Mouse (Mus musculus): ENCODE measurements at regions not wholly inside any gene's neighbourhood (a gene's known extent, or its start where the extent isn't known, plus 50 kb on each side); places are given as distances from the start of the nearest gene placed in this dataset.

GRCm38 (mm10) chr3:47095288-47095687, 647.3 kb upstream of the Pabpc4l start:
- no peak for TF ChIP-seq NANOG (IDR thresholded peaks at IDR 0.05; ENCODE audit: borderline replicate concordance, low read length)
- TF ChIP-seq POU5F1 (IDR thresholded peaks at IDR 0.05; ENCODE audit: borderline replicate concordance, low read length) = no peak
- TF ChIP-seq CTCF (conservative IDR thresholded peaks at IDR 0.05; ENCODE audit: low read length) = no peak
- Histone ChIP-seq H3K4me1 (replicated peaks; ENCODE audit: low read depth, low read length) (no peaks in the 10 kb centered on the region), H3K27me3 (ENCODE audit: insufficient read depth, low read length) (no peaks in the 10 kb centered on the region), H3K36me3 (ENCODE audit: insufficient read depth, low read length) (no peaks in the 10 kb centered on the region), H3K9me3 (ENCODE audit: low read length) (no peaks in the 10 kb centered on the region), H3K4me3 (replicated peaks; ENCODE audit: low read length) (no peak overlapping the region)

GRCm38 (mm10) chr3:47051563-47051962, 603.5 kb upstream of the Pabpc4l start:
- no peaks in the 10 kb centered on the region for H3K36me3 ChIP-seq (ENCODE audit: insufficient read depth, low read length)
- no peaks in the 10 kb centered on the region for H3K27me3 ChIP-seq (ENCODE audit: insufficient read depth, low read length)
- H3K4me3 ChIP-seq (replicated peaks; ENCODE audit: low read length) = no peak overlapping the region
- no peaks in the 10 kb centered on the region for H3K9me3 ChIP-seq (ENCODE audit: low read length)
- TF ChIP-seq POU5F1 (IDR thresholded peaks at IDR 0.05; ENCODE audit: borderline replicate concordance, low read length) = no peak
- TF ChIP-seq CTCF (conservative IDR thresholded peaks at IDR 0.05; ENCODE audit: low read length) = no peak
- no peak for TF ChIP-seq NANOG (IDR thresholded peaks at IDR 0.05; ENCODE audit: borderline replicate concordance, low read length)
- H3K4me1 ChIP-seq (replicated peaks; ENCODE audit: low read depth, low read length) = no peaks in the 10 kb centered on the region

GRCm38 (mm10) chr3:47025738-47026137, 577.7 kb upstream of the Pabpc4l start:
- H3K27me3 ChIP-seq (ENCODE audit: insufficient read depth, low read length) = no peaks in the 10 kb centered on the region
- no peaks in the 10 kb centered on the region for H3K4me1 ChIP-seq (replicated peaks; ENCODE audit: low read depth, low read length)
- H3K9me3 ChIP-seq (ENCODE audit: low read length) = no peaks in the 10 kb centered on the region
- H3K4me3 ChIP-seq (replicated peaks; ENCODE audit: low read length) = no peak overlapping the region
- no peak for TF ChIP-seq POU5F1 (IDR thresholded peaks at IDR 0.05; ENCODE audit: borderline replicate concordance, low read length)
- TF ChIP-seq NANOG (IDR thresholded peaks at IDR 0.05; ENCODE audit: borderline replicate concordance, low read length) = no peak
- TF ChIP-seq CTCF (conservative IDR thresholded peaks at IDR 0.05; ENCODE audit: low read length) = no peak
- no peaks in the 10 kb centered on the region for H3K36me3 ChIP-seq (ENCODE audit: insufficient read depth, low read length)

- H3K27me3 ChIP-seq (ENCODE audit: insufficient read depth, low read length) = no peaks in the 10 kb centered on the region
- no peak overlapping the region for H3K4me3 ChIP-seq (replicated peaks; ENCODE audit: low read length)
Measured at GRCm38 (mm10) chr3:47019270-47019669, 571.3 kb upstream of the Pabpc4l start.

GRCm38 (mm10) chr3:47018565-47018964, 570.5 kb upstream of the Pabpc4l start:
- Histone ChIP-seq H3K4me3 (replicated peaks; ENCODE audit: low read length) (no peak overlapping the region), H3K4me1 (replicated peaks; ENCODE audit: low read depth, low read length) (no peaks in the 10 kb centered on the region), H3K27me3 (ENCODE audit: insufficient read depth, low read length) (no peaks in the 10 kb centered on the region), H3K9me3 (ENCODE audit: low read length) (peaks cover 32% of the 10 kb centered on the region), H3K36me3 (ENCODE audit: insufficient read depth, low read length) (no peaks in the 10 kb centered on the region)
- TF ChIP-seq NANOG (IDR thresholded peaks at IDR 0.05; ENCODE audit: borderline replicate concordance, low read length) (no peak), POU5F1 (IDR thresholded peaks at IDR 0.05; ENCODE audit: borderline replicate concordance, low read length) (no peak), CTCF (conservative IDR thresholded peaks at IDR 0.05; ENCODE audit: low read length) (no peak)

More at GRCm38 (mm10) chr3:47019270-47019669, 571.3 kb upstream of the Pabpc4l start:
- H3K4me1 ChIP-seq (replicated peaks; ENCODE audit: low read depth, low read length) = no peaks in the 10 kb centered on the region
- TF ChIP-seq NANOG (IDR thresholded peaks at IDR 0.05; ENCODE audit: borderline replicate concordance, low read length) (no peak), CTCF (conservative IDR thresholded peaks at IDR 0.05; ENCODE audit: low read length) (peak; percentile 30; the same call in 1 of the 2 replicates), POU5F1 (IDR thresholded peaks at IDR 0.05; ENCODE audit: borderline replicate concordance, low read length) (no peak)
- no peaks in the 10 kb centered on the region for H3K36me3 ChIP-seq (ENCODE audit: insufficient read depth, low read length)
- peaks cover 32% of the 10 kb centered on the region for H3K9me3 ChIP-seq (ENCODE audit: low read length)

- H3K27me3 ChIP-seq (ENCODE audit: insufficient read depth, low read length) = no peaks in the 10 kb centered on the region
- TF ChIP-seq POU5F1 (IDR thresholded peaks at IDR 0.05; ENCODE audit: borderline replicate concordance, low read length) = no peak
- TF ChIP-seq NANOG (IDR thresholded peaks at IDR 0.05; ENCODE audit: borderline replicate concordance, low read length) = no peak
- no peak for TF ChIP-seq CTCF (conservative IDR thresholded peaks at IDR 0.05; ENCODE audit: low read length)
- no peaks in the 10 kb centered on the region for H3K4me1 ChIP-seq (replicated peaks; ENCODE audit: low read depth, low read length)
Measured at GRCm38 (mm10) chr3:47010459-47010858, 562.4 kb upstream of the Pabpc4l start.

GRCm38 (mm10) chr3:46998916-46999315, 550.9 kb upstream of the Pabpc4l start:
- H3K9me3 ChIP-seq (ENCODE audit: low read length) = no peaks in the 10 kb centered on the region
- no peak overlapping the region for H3K4me3 ChIP-seq (replicated peaks; ENCODE audit: low read length)
- no peaks in the 10 kb centered on the region for H3K36me3 ChIP-seq (ENCODE audit: insufficient read depth, low read length)
- H3K4me1 ChIP-seq (replicated peaks; ENCODE audit: low read depth, low read length) = no peaks in the 10 kb centered on the region
- TF ChIP-seq POU5F1 (IDR thresholded peaks at IDR 0.05; ENCODE audit: borderline replicate concordance, low read length) = no peak
- 0 out of 2 replicates have a peak, but pooled peaks have one; percentile 13 for TF ChIP-seq CTCF (conservative IDR thresholded peaks at IDR 0.05; ENCODE audit: low read length)
- H3K27me3 ChIP-seq (ENCODE audit: insufficient read depth, low read length) = no peaks in the 10 kb centered on the region

More at GRCm38 (mm10) chr3:47010459-47010858, 562.4 kb upstream of the Pabpc4l start:
- no peaks in the 10 kb centered on the region for H3K36me3 ChIP-seq (ENCODE audit: insufficient read depth, low read length)
- H3K9me3 ChIP-seq (ENCODE audit: low read length) = peaks cover 7% of the 10 kb centered on the region
- no peak overlapping the region for H3K4me3 ChIP-seq (replicated peaks; ENCODE audit: low read length)

GRCm38 (mm10) chr3:46970744-46971143, 522.7 kb upstream of the Pabpc4l start:
- Histone ChIP-seq H3K4me3 (replicated peaks; ENCODE audit: low read length) (no peak overlapping the region), H3K4me1 (replicated peaks; ENCODE audit: low read depth, low read length) (no peaks in the 10 kb centered on the region), H3K9me3 (ENCODE audit: low read length) (no peaks in the 10 kb centered on the region), H3K27me3 (ENCODE audit: insufficient read depth, low read length) (no peaks in the 10 kb centered on the region), H3K36me3 (ENCODE audit: insufficient read depth, low read length) (no peaks in the 10 kb centered on the region)
- TF ChIP-seq POU5F1 (IDR thresholded peaks at IDR 0.05; ENCODE audit: borderline replicate concordance, low read length) = no peak
- TF ChIP-seq NANOG (IDR thresholded peaks at IDR 0.05; ENCODE audit: borderline replicate concordance, low read length) = no peak
- no peak for TF ChIP-seq CTCF (conservative IDR thresholded peaks at IDR 0.05; ENCODE audit: low read length)

DNA sequence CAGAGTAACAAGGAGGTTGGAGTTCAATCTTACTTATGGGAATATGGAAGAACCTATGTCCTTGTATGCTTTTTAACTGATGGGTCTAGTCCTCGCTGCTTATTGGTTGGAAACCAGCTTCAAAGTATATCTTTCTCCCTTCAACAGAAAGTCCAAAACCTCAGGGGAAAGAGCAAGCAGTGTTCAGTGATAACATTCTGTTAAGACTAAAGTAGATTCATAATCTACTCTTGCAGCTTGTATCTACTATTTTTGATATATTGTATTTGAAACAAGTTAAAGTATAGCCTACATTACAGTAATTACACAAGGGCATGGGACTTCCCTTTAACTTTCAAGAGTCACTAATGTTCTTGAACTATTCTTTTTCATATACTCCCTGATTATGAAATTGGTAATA, 522.0 kb upstream of the Pabpc4l start:
- no peak overlapping the region for H3K4me3 ChIP-seq (replicated peaks; ENCODE audit: low read length)
- TF ChIP-seq NANOG (IDR thresholded peaks at IDR 0.05; ENCODE audit: borderline replicate concordance, low read length) (no peak), POU5F1 (IDR thresholded peaks at IDR 0.05; ENCODE audit: borderline replicate concordance, low read length) (no peak), CTCF (conservative IDR thresholded peaks at IDR 0.05; ENCODE audit: low read length) (no peak)
- H3K4me1 ChIP-seq (replicated peaks; ENCODE audit: low read depth, low read length) = no peaks in the 10 kb centered on the region
- no peaks in the 10 kb centered on the region for H3K9me3 ChIP-seq (ENCODE audit: low read length)
- no peaks in the 10 kb centered on the region for H3K27me3 ChIP-seq (ENCODE audit: insufficient read depth, low read length)
- no peaks in the 10 kb centered on the region for H3K36me3 ChIP-seq (ENCODE audit: insufficient read depth, low read length)
